ENCODE assay signal across 10 mouse cellular contexts in genomic region chr7:141466045-141466394, GRCm38 (mm10). TPM values are rescaled to one million over a fixed set of nuclear protein-coding genes. Genes with fewer than 3 reads are reported as not detected.
DNase-seq lines count a peak whose midpoint lies in the region; ATAC-seq and TF ChIP-seq lines count a peak whose summit lies in the region.
"Had no signal": no experiment of that assay in that cellular context is flagged by ENCODE, and none has a peak within 500 bp of the region (broad histone marks: within the 10 kb centered on the region; RNA-seq: fewer than 3 reads in every experiment).

No protein-coding gene starts in this region.

- peaks cover 51% of the 10 kb centered on the region for H3K27me3 ChIP-seq in kidney, embryonic 15.5 days
- peaks cover 43% of the 10 kb centered on the region for H3K27me3 ChIP-seq in liver, postnatal 0 days (ENCODE audit: insufficient read depth, low read length)
- 0 out of 2 replicates have a peak, but pooled peaks cover 2% of the 10 kb centered on the region for H3K27me3 ChIP-seq in stomach, postnatal 0 days (ENCODE audit: control insufficient read depth, insufficient read depth, low read length)
- H3K27me3 ChIP-seq in forebrain, embryonic 16.5 days (replicated peaks; ENCODE audit: control insufficient read depth, insufficient read depth, low read length) = peaks cover 51% of the 10 kb centered on the region

- H3K4me3 ChIP-seq in kidney, embryonic 15.5 days (replicated peaks) = 0 out of 2 replicates have a peak overlapping the region, but pooled peaks have one; percentile 3
- H3K4me3 ChIP-seq in liver, postnatal 0 days (ENCODE audit: low read depth, low read length) = no peak overlapping the region
- H3K4me3 ChIP-seq in stomach, postnatal 0 days (ENCODE audit: low read depth, low read length) = no peak overlapping the region
- H3K4me3 ChIP-seq in forebrain, embryonic 16.5 days (replicated peaks; ENCODE audit: low read length) = no peak overlapping the region

- H3K36me3 ChIP-seq in kidney, embryonic 15.5 days = peaks cover 16% of the 10 kb centered on the region
- peaks cover 16% of the 10 kb centered on the region for H3K36me3 ChIP-seq in liver, postnatal 0 days (replicated peaks; ENCODE audit: insufficient read depth, low read length)
- peaks cover 12% of the 10 kb centered on the region for H3K36me3 ChIP-seq in stomach, postnatal 0 days (ENCODE audit: control insufficient read depth, insufficient read depth, low read length)
- peaks cover 9% of the 10 kb centered on the region; the same call in 1 of the 2 replicates for H3K36me3 ChIP-seq in forebrain, embryonic 16.5 days (ENCODE audit: control insufficient read depth, insufficient read depth)

- no peaks in the 10 kb centered on the region for H3K9me3 ChIP-seq in kidney, embryonic 15.5 days (replicated peaks)
- H3K9me3 ChIP-seq in liver, postnatal 0 days (ENCODE audit: low read length) = no peaks in the 10 kb centered on the region
- no peaks in the 10 kb centered on the region for H3K9me3 ChIP-seq in stomach, postnatal 0 days (ENCODE audit: control insufficient read depth, low read length)
- H3K9me3 ChIP-seq in forebrain, embryonic 16.5 days (ENCODE audit: control insufficient read depth, low read length) = no peaks in the 10 kb centered on the region
- H3K9me3 ChIP-seq: midbrain, embryonic 12.5 days had no signal

- peak overlapping the region; percentile 19 for H3K27ac ChIP-seq in kidney, embryonic 15.5 days
- H3K27ac ChIP-seq in liver, postnatal 0 days (ENCODE audit: low read depth) = no peak overlapping the region
- H3K27ac ChIP-seq in stomach, postnatal 0 days (replicated peaks) = no peak overlapping the region
- no peak overlapping the region for H3K27ac ChIP-seq in forebrain, embryonic 16.5 days (ENCODE audit: low read length)
- H3K27ac ChIP-seq: midbrain, embryonic 12.5 days had no signal

- ATAC-seq in kidney, embryonic 15.5 days (replicated peaks; ENCODE audit: low FRiP score) = no peak
- no peak for ATAC-seq in liver, postnatal 0 days
- no peak for ATAC-seq in stomach, postnatal 0 days (ENCODE audit: low FRiP score, low TSS enrichment)
- ATAC-seq in forebrain, embryonic 16.5 days = no peak
- ATAC-seq: intestine, postnatal 0 days had no signal

- DNase-seq in kidney, adult 9 months = no peak
- DNase-seq in adrenal gland, postnatal 25 days = peak; percentile 35
- DNase-seq in heart, adult 9 months (ENCODE audit: low spot score in 2 of 2) = peak; percentile 50 to 66
- DNase-seq in liver, postnatal 0 days = peak; percentile 38
- no peak for DNase-seq in stomach, postnatal 0 days (ENCODE audit: low spot score)
- DNase-seq in frontal cortex, adult 2 months (ENCODE audit: extremely low spot score in 1 of 2, low spot score in 1 of 2) = no peak

- no peak overlapping the region for H3K4me2 ChIP-seq in kidney, embryonic 15.5 days
- no peak overlapping the region for H3K4me2 ChIP-seq in liver, postnatal 0 days (ENCODE audit: low read depth, low read length)
- no peak overlapping the region for H3K4me2 ChIP-seq in stomach, postnatal 0 days (replicated peaks; ENCODE audit: low read depth)
- H3K4me2 ChIP-seq in forebrain, embryonic 16.5 days (ENCODE audit: low read length) = no peak overlapping the region

- no peak for TF ChIP-seq EP300 in liver, postnatal 0 days (IDR thresholded peaks at IDR 0.05; ENCODE audit: low read depth)
- no peak for TF ChIP-seq EP300 in stomach, postnatal 0 days (optimal IDR thresholded peaks at IDR 0.05)

- no peak overlapping the region for H3K9ac ChIP-seq in kidney, embryonic 15.5 days
- no peak overlapping the region for H3K9ac ChIP-seq in liver, postnatal 0 days (replicated peaks)
- no peak overlapping the region for H3K9ac ChIP-seq in stomach, postnatal 0 days (ENCODE audit: low read length)
- H3K9ac ChIP-seq in forebrain, embryonic 16.5 days (replicated peaks; ENCODE audit: low read depth, low read length) = no peak overlapping the region
- H3K9ac ChIP-seq: midbrain, embryonic 12.5 days had no signal

- WGBS in kidney, embryonic 15.5 days = 77% methylated on average over 7 of the region's 7 CpGs
- 69% methylated on average over 7 of the region's 7 CpGs for WGBS in liver, postnatal 0 days (ENCODE audit: insufficient replicate concordance)
- 78% methylated on average over 7 of the region's 7 CpGs for WGBS in stomach, postnatal 0 days
- WGBS in forebrain, embryonic 16.5 days = 79% methylated on average over 7 of the region's 7 CpGs

- no peak for TF ChIP-seq CTCF in liver, postnatal 0 days (IDR thresholded peaks at IDR 0.05; ENCODE audit: low read depth)
- no peak for TF ChIP-seq CTCF in stomach, postnatal 0 days (IDR thresholded peaks at IDR 0.05; ENCODE audit: low read depth)

- peaks cover 89% of the 10 kb centered on the region for H3K4me1 ChIP-seq in kidney, embryonic 15.5 days
- peaks cover 49% of the 10 kb centered on the region for H3K4me1 ChIP-seq in liver, postnatal 0 days (ENCODE audit: insufficient read depth)
- H3K4me1 ChIP-seq in stomach, postnatal 0 days (replicated peaks; ENCODE audit: control insufficient read depth, insufficient read depth) = peaks cover 24% of the 10 kb centered on the region
- H3K4me1 ChIP-seq in forebrain, embryonic 16.5 days (replicated peaks; ENCODE audit: control insufficient read depth, insufficient read depth, low read length) = peaks cover 43% of the 10 kb centered on the region

RNA-seq across cellular contexts. Expression of gene Cd151, which starts 1.2 kb away (rescaled TPM):
- polyA plus RNA-seq in kidney, embryonic 15.5 days (2015; fragmentation: Nextera tagmentation; extraction: Ambion mirVana) = 30.9 and 34.8 TPM in 2 replicates
- 287 and 310 TPM in 2 replicates for total RNA-seq in adrenal gland, postnatal 25 days (2021)
- 5.1 and 6.6 TPM in 2 replicates for polyA plus RNA-seq in liver, postnatal 0 days (2015; fragmentation: Nextera tagmentation; extraction: Ambion mirVana)
- polyA plus RNA-seq in stomach, postnatal 0 days (2015; fragmentation: Nextera tagmentation; extraction: Ambion mirVana) = 22.6 and 27.5 TPM in 2 replicates
- polyA plus RNA-seq in frontal cortex, adult 2 months (2012; rRNA removed) = 61.0 and 61.7 TPM in 2 replicates
- 20.8 TPM in 2 replicates for polyA plus RNA-seq in forebrain, embryonic 16.5 days (2015; fragmentation: Nextera tagmentation; extraction: Ambion mirVana)

RNA-seq across cellular contexts. Expression of gene Cracr2b, which starts 5.1 kb away (rescaled TPM):
- 19.3 and 22.0 TPM in 2 replicates for polyA plus RNA-seq in kidney, embryonic 15.5 days (2015; fragmentation: Nextera tagmentation; extraction: Ambion mirVana)
- 9.9 and 13.5 TPM in 2 replicates for total RNA-seq in adrenal gland, postnatal 25 days (2021)
- 6.3 and 7.3 TPM in 2 replicates for polyA plus RNA-seq in liver, postnatal 0 days (2015; fragmentation: Nextera tagmentation; extraction: Ambion mirVana)
- 20.8 and 23.5 TPM in 2 replicates for polyA plus RNA-seq in stomach, postnatal 0 days (2015; fragmentation: Nextera tagmentation; extraction: Ambion mirVana)
- polyA plus RNA-seq in frontal cortex, adult 2 months (2012; rRNA removed) = 5.1 and 8.7 TPM in 2 replicates
- 5.2 and 5.3 TPM in 2 replicates for polyA plus RNA-seq in forebrain, embryonic 16.5 days (2015; fragmentation: Nextera tagmentation; extraction: Ambion mirVana)

RNA-seq across cellular contexts. Expression of gene Polr2l, which starts 8.9 kb away (rescaled TPM):
- polyA plus RNA-seq in kidney, embryonic 15.5 days (2015; fragmentation: Nextera tagmentation; extraction: Ambion mirVana) = 78.7 and 81.5 TPM in 2 replicates
- total RNA-seq in adrenal gland, postnatal 25 days (2021) = 89.5 and 102 TPM in 2 replicates
- polyA plus RNA-seq in liver, postnatal 0 days (2015; fragmentation: Nextera tagmentation; extraction: Ambion mirVana) = 41.8 and 45.1 TPM in 2 replicates
- polyA plus RNA-seq in stomach, postnatal 0 days (2015; fragmentation: Nextera tagmentation; extraction: Ambion mirVana) = 53.4 and 60.2 TPM in 2 replicates
- polyA plus RNA-seq in frontal cortex, adult 2 months (2012; rRNA removed) = 41.5 and 47.6 TPM in 2 replicates
- polyA plus RNA-seq in forebrain, embryonic 16.5 days (2015; fragmentation: Nextera tagmentation; extraction: Ambion mirVana) = 60.7 and 61.9 TPM in 2 replicates

RNA-seq across cellular contexts. Expression of gene Tspan4, which starts 9.0 kb away (rescaled TPM):
- 91.6 and 93.4 TPM in 2 replicates for polyA plus RNA-seq in kidney, embryonic 15.5 days (2015; fragmentation: Nextera tagmentation; extraction: Ambion mirVana)
- 70.9 and 99.3 TPM in 2 replicates for total RNA-seq in adrenal gland, postnatal 25 days (2021)
- 72.2 and 77.0 TPM in 2 replicates for polyA plus RNA-seq in liver, postnatal 0 days (2015; fragmentation: Nextera tagmentation; extraction: Ambion mirVana)
- polyA plus RNA-seq in stomach, postnatal 0 days (2015; fragmentation: Nextera tagmentation; extraction: Ambion mirVana) = 56.9 and 58.7 TPM in 2 replicates
- polyA plus RNA-seq in frontal cortex, adult 2 months (2012; rRNA removed) = 38.7 and 40.9 TPM in 2 replicates
- polyA plus RNA-seq in forebrain, embryonic 16.5 days (2015; fragmentation: Nextera tagmentation; extraction: Ambion mirVana) = 29.8 and 31.8 TPM in 2 replicates

RNA-seq across cellular contexts. Expression of gene Pnpla2, which starts 11.0 kb away (rescaled TPM):
- polyA plus RNA-seq in kidney, embryonic 15.5 days (2015; fragmentation: Nextera tagmentation; extraction: Ambion mirVana) = 36.3 and 41.7 TPM in 2 replicates
- total RNA-seq in adrenal gland, postnatal 25 days (2021) = 538 and 617 TPM in 2 replicates
- 47.1 and 51.3 TPM in 2 replicates for polyA plus RNA-seq in liver, postnatal 0 days (2015; fragmentation: Nextera tagmentation; extraction: Ambion mirVana)
- 82.1 and 88.0 TPM in 2 replicates for polyA plus RNA-seq in stomach, postnatal 0 days (2015; fragmentation: Nextera tagmentation; extraction: Ambion mirVana)
- 27.5 and 29.8 TPM in 2 replicates for polyA plus RNA-seq in frontal cortex, adult 2 months (2012; rRNA removed)
- 20.5 and 23.2 TPM in 2 replicates for polyA plus RNA-seq in forebrain, embryonic 16.5 days (2015; fragmentation: Nextera tagmentation; extraction: Ambion mirVana)

Comparison
In these comparisons a context has a peak if more than half of its experiments do, and no peak if none do; other contexts are left out.
1. DNase-seq: peak in adrenal gland, postnatal 25 days (single experiment), heart, adult 9 months (2 of 2) and liver, postnatal 0 days (single experiment); none in kidney, adult 9 months (single experiment), stomach, postnatal 0 days (single experiment) and frontal cortex, adult 2 months (0 of 2).